Mouse (Mus musculus): ENCODE data around the gene Nrxn2. TPM values are rescaled to one million over a fixed set of nuclear protein-coding genes. Genes with fewer than 3 reads are reported as not detected.

Gene Nrxn2
- total RNA-seq, 2 experiments from 2014 or later = 1.1 to 1.3 TPM

GRCm38 (mm10) chr19:6493219-6493618 lies 74.7 kb downstream of the Nrxn2 start:
- no peak for DNase-seq (ENCODE audit: low spot score)

- DNase-seq (ENCODE audit: low spot score) = no peak
Observed at GRCm38 (mm10) chr19:6494032-6494431, 75.5 kb downstream of the Nrxn2 start.

DNA sequence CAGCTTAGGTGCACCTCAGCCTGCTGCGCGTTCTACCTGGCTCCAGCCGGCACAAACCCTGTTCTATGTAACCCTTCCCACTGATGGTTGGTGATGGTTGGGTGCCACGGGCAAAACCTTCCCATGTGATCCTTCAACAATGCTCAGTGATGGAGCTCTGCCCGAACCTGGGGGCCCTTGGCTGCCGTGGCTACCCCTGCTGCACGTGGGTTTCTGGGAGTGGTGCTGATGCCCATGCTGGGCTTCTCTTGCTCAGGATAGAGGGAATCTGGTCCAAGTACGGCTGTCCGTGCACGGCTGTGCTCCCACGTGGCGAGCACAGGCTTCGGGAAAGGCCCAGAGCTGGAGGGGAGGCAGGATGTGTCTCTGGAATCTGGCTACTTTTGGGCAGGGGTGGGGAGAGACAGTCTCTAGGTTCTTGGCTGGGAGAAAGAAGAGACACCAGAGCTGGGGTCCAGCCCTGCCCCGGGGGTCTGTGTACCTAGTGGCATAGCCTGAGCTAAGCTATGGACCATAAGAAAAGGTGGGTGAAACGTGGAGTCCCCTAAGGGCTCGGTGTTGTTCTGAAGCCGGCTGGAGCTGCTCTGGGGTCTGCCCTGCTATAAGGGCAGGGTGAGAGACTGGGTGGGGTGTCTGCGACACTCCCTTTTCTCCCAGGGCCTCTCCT lies 76.1 kb downstream of the Nrxn2 start:
- DNase-seq (ENCODE audit: low spot score) = no peak

GRCm38 (mm10) chr19:6495714-6496113 lies 77.2 kb downstream of the Nrxn2 start:
- DNase-seq (ENCODE audit: low spot score) = no peak

- DNase-seq (ENCODE audit: low spot score) = no peak
Observed at GRCm38 (mm10) chr19:6496462-6497149, 78.1 kb downstream of the Nrxn2 start.

DNA sequence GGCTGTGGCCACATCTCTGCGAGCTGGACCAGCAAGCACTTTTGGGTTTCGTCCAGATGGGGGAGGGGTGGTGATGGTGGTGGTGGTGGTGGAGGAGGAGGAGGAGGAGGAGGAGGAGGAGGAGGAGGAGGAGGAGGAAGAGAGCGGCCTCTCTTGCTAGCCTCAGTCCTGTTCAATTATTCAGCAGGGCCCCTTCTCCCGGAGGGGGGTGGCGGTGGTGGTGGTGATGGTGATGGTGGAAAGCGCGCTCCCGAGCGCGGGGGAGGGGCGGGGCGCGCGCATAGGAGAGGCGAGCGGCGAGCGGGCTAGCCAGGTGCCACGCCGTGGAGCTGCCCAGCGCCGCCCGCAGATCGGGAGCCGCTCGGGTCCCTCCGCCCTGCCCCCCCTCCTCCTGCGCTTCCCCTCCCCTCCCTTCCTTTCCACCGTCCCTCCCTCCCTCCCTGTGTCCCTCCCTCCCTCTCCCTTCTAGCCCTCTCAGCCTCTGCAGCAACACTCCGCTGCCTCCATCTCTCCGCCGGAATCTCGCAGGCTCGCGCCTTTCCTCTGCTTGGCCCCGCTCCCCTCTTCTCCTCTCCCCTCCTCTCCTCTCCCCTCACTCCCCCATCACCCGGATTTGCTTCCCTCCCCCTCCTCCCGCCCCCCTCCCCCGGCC lies 78.7 kb downstream of the Nrxn2 start:
- DNase-seq (ENCODE audit: low spot score) = no peak

- DNase-seq (ENCODE audit: low spot score) = no peak
Observed at GRCm38 (mm10) chr19:6497803-6498202, 79.3 kb downstream of the Nrxn2 start.

- DNase-seq (ENCODE audit: low spot score) = no peak
Observed at GRCm38 (mm10) chr19:6498350-6499131, 80.0 kb downstream of the Nrxn2 start.

DNA sequence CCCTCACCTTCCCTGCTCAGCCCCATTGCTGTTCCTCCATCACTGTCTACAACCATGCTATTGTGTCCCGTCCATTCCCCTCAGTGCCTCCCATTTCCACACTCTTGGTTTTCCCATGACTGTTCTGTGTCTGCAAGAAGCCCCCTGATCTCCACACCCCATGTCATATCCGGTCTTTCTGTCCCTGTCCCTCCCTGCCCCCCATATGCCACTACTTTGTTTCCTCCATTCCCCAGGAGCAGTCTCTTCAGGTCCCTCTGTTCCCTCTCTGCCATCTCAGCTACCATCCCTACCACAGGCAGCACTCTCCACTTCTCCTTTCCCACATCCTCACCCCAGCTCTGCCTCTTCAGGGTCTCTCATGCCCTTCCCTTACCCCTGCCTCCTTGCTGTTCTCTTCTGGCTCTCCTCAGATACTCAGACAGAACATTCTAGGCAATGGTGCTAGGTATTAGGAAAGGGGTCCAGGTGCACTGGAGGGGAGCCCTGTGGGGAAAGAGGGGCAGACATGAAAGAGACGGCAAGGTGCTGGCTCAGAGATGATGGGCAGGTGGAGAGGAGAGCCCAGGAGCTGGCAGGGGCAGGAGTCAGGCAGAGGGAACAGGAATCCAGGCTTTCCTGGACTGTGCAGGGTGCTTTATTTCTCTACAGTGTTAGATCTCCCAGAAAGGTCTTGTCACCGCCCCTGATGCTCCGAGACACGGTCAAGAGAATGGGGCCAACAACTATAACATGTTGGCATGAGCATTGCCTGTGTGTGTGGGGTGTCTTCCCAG lies 81.5 kb downstream of the Nrxn2 start:
- no peak for DNase-seq (ENCODE audit: low spot score)

GRCm38 (mm10) chr19:6500636-6501025 lies 82.1 kb downstream of the Nrxn2 start:
- DNase-seq (ENCODE audit: low spot score) = no peak

GRCm38 (mm10) chr19:6502035-6502541 lies 83.6 kb downstream of the Nrxn2 start:
- no peak for DNase-seq (ENCODE audit: low spot score)

- DNase-seq (ENCODE audit: low spot score) = peak; percentile 32
Observed at GRCm38 (mm10) chr19:6502543-6503319, 84.2 kb downstream of the Nrxn2 start.

- no peak for DNase-seq (ENCODE audit: low spot score)
Observed at GRCm38 (mm10) chr19:6503926-6504655, 85.6 kb downstream of the Nrxn2 start.

- no peak for DNase-seq (ENCODE audit: low spot score)
Observed at GRCm38 (mm10) chr19:6504656-6505045, 86.1 kb downstream of the Nrxn2 start.

DNA sequence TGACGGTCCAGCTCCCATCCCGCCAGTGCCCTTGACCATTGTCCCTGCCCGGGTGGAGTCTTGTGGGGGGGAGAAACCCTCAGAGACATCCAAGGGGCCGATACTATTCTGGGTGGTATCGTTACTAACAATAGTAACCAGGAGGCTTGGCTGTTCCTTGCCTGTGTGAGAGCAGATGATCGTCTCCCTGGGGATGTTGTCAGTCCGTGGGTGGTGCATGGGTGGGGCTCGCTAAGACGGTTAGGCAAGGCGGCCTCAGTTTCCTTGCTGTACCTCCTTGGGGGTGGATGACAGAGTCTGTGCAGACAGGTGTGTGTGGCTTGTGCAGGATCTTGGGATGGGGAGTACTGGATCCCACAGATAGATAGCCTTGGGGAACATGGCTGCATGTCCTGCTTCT lies 88.9 kb downstream of the Nrxn2 start:
- no peak for DNase-seq (ENCODE audit: low spot score)

GRCm38 (mm10) chr19:6509881-6510280 lies 91.3 kb downstream of the Nrxn2 start:
- no peak for DNase-seq (ENCODE audit: low spot score)

DNA sequence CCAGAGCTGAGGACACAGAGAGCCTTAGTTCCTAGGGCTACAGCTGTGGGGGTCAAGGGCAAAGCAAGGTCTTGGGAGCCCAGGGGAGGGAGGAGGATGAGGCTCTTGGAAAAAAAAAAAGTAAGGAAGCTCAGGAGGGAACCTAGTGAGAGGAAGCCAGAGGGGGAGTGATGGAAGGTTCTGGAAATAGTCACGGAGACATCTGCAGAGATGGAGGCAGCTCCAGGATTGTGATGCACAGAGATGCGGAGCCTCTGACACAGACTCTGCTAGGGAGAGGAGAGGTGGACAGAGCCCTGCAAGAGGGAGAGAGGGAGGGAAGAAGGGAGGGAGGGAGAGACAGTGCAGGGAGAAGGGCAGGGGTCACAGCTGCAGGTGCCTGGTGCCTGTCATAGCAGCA lies 92.0 kb downstream of the Nrxn2 start:
- DNase-seq (ENCODE audit: low spot score) = no peak

- no peak for DNase-seq (ENCODE audit: low spot score)
Observed at GRCm38 (mm10) chr19:6513389-6514139, 95.0 kb downstream of the Nrxn2 start.

DNA sequence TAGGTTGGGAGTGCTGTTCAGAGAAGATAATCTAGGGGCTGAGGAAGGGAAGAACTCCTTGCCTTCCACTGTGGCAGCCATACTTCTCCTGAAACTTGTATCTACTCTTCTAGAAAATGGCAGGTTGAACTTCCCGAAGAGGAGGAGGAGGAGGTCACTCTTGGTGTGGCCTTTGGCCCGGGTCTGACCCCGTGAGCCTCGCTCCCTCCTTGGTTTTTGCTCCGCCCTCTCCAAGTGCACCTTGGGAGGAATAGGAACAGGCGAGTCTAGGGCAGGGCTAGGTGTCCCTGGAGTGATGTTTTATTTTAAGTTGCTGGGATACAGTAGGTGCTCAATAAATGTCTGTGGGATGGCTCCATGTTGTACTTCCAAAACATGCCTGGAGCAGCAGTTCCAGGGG lies 96.4 kb downstream of the Nrxn2 start:
- DNase-seq (ENCODE audit: low spot score) = no peak
